Mouse (Mus musculus) hindbrain, embryonic 15.5 days (tissue): Measurements from ENCODE around the gene Rhbdd3. TPM values are rescaled to one million over a fixed set of nuclear protein-coding genes. Genes with fewer than 3 reads are reported as not detected.

ENCODE experiments used
- ATAC-seq: fragments of 200-750 bp; cut with Nextera tagmentation; 2 replicates; pipeline ENCODE4 v1.8.0; 2017; ENCODE audit warnings: low read depth, moderate number of reproducible peaks, moderate TSS enrichment; ENCODE audit not compliant: low FRiP score
- H3K27ac ChIP-seq: fragments of 300-500 bp; sonication (generic); replicated peaks from 2 replicates; pipeline ENCODE4 v1.5.1; 2015; ENCODE audit warnings: mild to moderate bottlenecking, inconsistent platforms
- H3K27me3 ChIP-seq: fragments of 300-500 bp; sonication (generic); 2 replicates; pipeline ENCODE4 v1.6.1; 2015; ENCODE audit warnings: control low read depth, inconsistent platforms
- H3K36me3 ChIP-seq: fragments of 300-500 bp; sonication (generic); 2 replicates; pipeline ENCODE4 v1.6.1; 2015; ENCODE audit warnings: control low read depth, inconsistent platforms
- H3K4me1 ChIP-seq: fragments of 300-500 bp; sonication (generic); replicated peaks from 2 replicates; pipeline ENCODE4 v1.6.1; 2015; ENCODE audit warnings: control low read depth, inconsistent platforms
- H3K4me2 ChIP-seq: fragments of 300-500 bp; sonication (generic); 2 replicates; pipeline ENCODE4 v1.6.1; 2015; ENCODE audit warnings: moderate library complexity, mild to moderate bottlenecking, inconsistent platforms
- H3K4me3 ChIP-seq: fragments of 300-500 bp; sonication (generic); 2 replicates; pipeline ENCODE4 v1.5.1; 2015; ENCODE audit warnings: mild to moderate bottlenecking, inconsistent platforms
- H3K9ac ChIP-seq: fragments of 300-500 bp; sonication (generic); 2 replicates; pipeline ENCODE4 v1.6.1; 2015; ENCODE audit warnings: inconsistent platforms
- H3K9me3 ChIP-seq: fragments of 300-500 bp; sonication (generic); 2 replicates; pipeline ENCODE4 v1.6.1; 2016; ENCODE audit warnings: control low read depth, inconsistent platforms
- WGBS: fragments of 180-500 bp; shearing (Covaris S2); methylation state at CpG from one replicate; pipeline ENCODE4 v1.1.7; 2015; 5-methylcytosine and 5-hydroxymethylcytosine counted together
- polyA plus RNA-seq: library from polyadenylated mRNA; unstranded; fragments of >200 nt; fragmentation: Nextera tagmentation; extraction: Ambion mirVana; gene quantifications from 2 replicates; pipeline ENCODE4 v1.2.1, GENCODE M21; 2015

Rhbdd3 gene
- 44.3 and 44.4 TPM in 2 replicates for polyA plus RNA-seq

GRCm38 (mm10) chr11:5098736-5099542 lies at the start of gene Rhbdd3, which contains the start of gene Ewsr1:
TSS of gene Rhbdd3 (plus strand) at chr11:5098926.
TSS of gene Ewsr1 (minus strand) at chr11:5099266.
- H3K4me1 ChIP-seq = peaks cover 45% of the 10 kb centered on the region
- peak within 1 kb of the TSS; percentile 86 for H3K4me2 ChIP-seq
- peak within 1 kb of the TSS; percentile 95 for H3K4me3 ChIP-seq
- H3K9me3 ChIP-seq = no peaks in the 10 kb centered on the region
- H3K36me3 ChIP-seq = no peaks in the 10 kb centered on the region
- WGBS = 0% methylated on average over 80 of the region's 92 CpGs
- H3K9ac ChIP-seq = peak within 1 kb of the TSS; percentile 75
- peak; percentile 88 for ATAC-seq
- peak within 1 kb of the TSS; percentile 100 for H3K27ac ChIP-seq
- H3K27me3 ChIP-seq = no peaks in the 10 kb centered on the region

- 84% methylated on average over 10 of the region's 10 CpGs for WGBS
- no peak overlapping the region for H3K9ac ChIP-seq
- no peak overlapping the region for H3K27ac ChIP-seq
- H3K4me1 ChIP-seq = 0 out of 2 replicates have a peak, but pooled peaks cover 6% of the 10 kb centered on the region
- no peaks in the 10 kb centered on the region for H3K36me3 ChIP-seq
- peaks cover 11% of the 10 kb centered on the region; the same call in 1 of the 2 replicates for H3K27me3 ChIP-seq
- no peak overlapping the region for H3K4me2 ChIP-seq
- H3K4me3 ChIP-seq = no peak overlapping the region
- H3K9me3 ChIP-seq = no peaks in the 10 kb centered on the region
- ATAC-seq = no peak
These were observed 47.1 kb upstream of the Rhbdd3 start for GRCm38 (mm10) chr11:5051629-5052028.

- Histone ChIP-seq H3K4me1 (0 out of 2 replicates have a peak, but pooled peaks cover 6% of the 10 kb centered on the region), H3K4me2 (no peak overlapping the region), H3K4me3 (no peak overlapping the region), H3K27ac (no peak overlapping the region), H3K9ac (no peak overlapping the region), H3K36me3 (no peaks in the 10 kb centered on the region), H3K27me3 (peaks cover 18% of the 10 kb centered on the region), H3K9me3 (no peaks in the 10 kb centered on the region)
- no peak for ATAC-seq
- WGBS = 80% methylated on average over 10 of the region's 10 CpGs
These were observed 46.4 kb upstream of the Rhbdd3 start for GRCm38 (mm10) chr11:5052200-5052854.

- Histone ChIP-seq H3K9me3 (no peaks in the 10 kb centered on the region), H3K27ac (no peak overlapping the region), H3K36me3 (no peaks in the 10 kb centered on the region), H3K27me3 (peaks cover 26% of the 10 kb centered on the region), H3K9ac (no peak overlapping the region), H3K4me3 (no peak overlapping the region), H3K4me2 (no peak overlapping the region), H3K4me1 (peaks cover 15% of the 10 kb centered on the region)
- no peak for ATAC-seq
- WGBS = 91% methylated on average over 14 of the region's 14 CpGs
These were observed 44.6 kb upstream of the Rhbdd3 start for GRCm38 (mm10) chr11:5054151-5054550.

- Histone ChIP-seq H3K4me3 (no peak overlapping the region), H3K4me2 (no peak overlapping the region), H3K27me3 (peaks cover 34% of the 10 kb centered on the region), H3K36me3 (no peaks in the 10 kb centered on the region), H3K27ac (no peak overlapping the region), H3K9ac (no peak overlapping the region), H3K9me3 (no peaks in the 10 kb centered on the region), H3K4me1 (peaks cover 18% of the 10 kb centered on the region)
- ATAC-seq = no peak
- WGBS = 60% methylated on average over 6 of the region's 6 CpGs
These were observed 43.9 kb upstream of the Rhbdd3 start for GRCm38 (mm10) chr11:5054874-5055273.

- Histone ChIP-seq H3K27ac (no peak overlapping the region), H3K4me1 (peaks cover 26% of the 10 kb centered on the region), H3K9ac (no peak overlapping the region), H3K9me3 (no peaks in the 10 kb centered on the region), H3K4me3 (no peak overlapping the region), H3K36me3 (no peaks in the 10 kb centered on the region; the same call in 1 of the 2 replicates), H3K4me2 (no peak overlapping the region), H3K27me3 (peaks cover 47% of the 10 kb centered on the region)
- 34% methylated on average over 23 of the region's 23 CpGs for WGBS
- no peak for ATAC-seq
These were observed 42.5 kb upstream of the Rhbdd3 start for GRCm38 (mm10) chr11:5055945-5056938.

- no peak overlapping the region for H3K27ac ChIP-seq
- no peak overlapping the region for H3K9ac ChIP-seq
- peaks cover 55% of the 10 kb centered on the region for H3K27me3 ChIP-seq
- H3K9me3 ChIP-seq = no peaks in the 10 kb centered on the region
- H3K4me2 ChIP-seq = no peak overlapping the region
- H3K4me3 ChIP-seq = no peak overlapping the region
- 54% methylated on average over 8 of the region's 8 CpGs for WGBS
- H3K4me1 ChIP-seq = peaks cover 34% of the 10 kb centered on the region
- H3K36me3 ChIP-seq = no peaks in the 10 kb centered on the region; the same call in 1 of the 2 replicates
- ATAC-seq = no peak
These were observed 41.7 kb upstream of the Rhbdd3 start for GRCm38 (mm10) chr11:5057064-5057463.

GRCm38 (mm10) chr11:5057541-5057855 lies 41.2 kb upstream of the Rhbdd3 start:
- H3K9ac ChIP-seq = peak overlapping the region; percentile 41; the same call in 1 of the 2 replicates
- ATAC-seq = no peak
- H3K4me1 ChIP-seq = peaks cover 38% of the 10 kb centered on the region

GRCm38 (mm10) chr11:5057856-5058641 lies 40.7 kb upstream of the Rhbdd3 start, which contains the start of gene Rasl10a:
TSS of gene Rasl10a (plus strand) at chr11:5058128.
- Histone ChIP-seq H3K9ac (peak within 1 kb of the TSS; percentile 41), H3K27ac (no peak within 1 kb of the TSS), H3K4me2 (peak within 1 kb of the TSS; percentile 85), H3K9me3 (no peaks in the 10 kb centered on the region), H3K36me3 (no peaks in the 10 kb centered on the region; the same call in 1 of the 2 replicates), H3K4me1 (peaks cover 44% of the 10 kb centered on the region), H3K4me3 (peak within 1 kb of the TSS; percentile 40), H3K27me3 (peaks cover 64% of the 10 kb centered on the region)
- ATAC-seq = 0 out of 2 replicates have a peak, but pooled peaks have one; percentile 1
- 2% methylated on average over 77 of the region's 77 CpGs for WGBS

More at GRCm38 (mm10) chr11:5057541-5057855, 41.2 kb upstream of the Rhbdd3 start:
- Histone ChIP-seq H3K4me2 (peak overlapping the region; percentile 85), H3K36me3 (no peaks in the 10 kb centered on the region; the same call in 1 of the 2 replicates), H3K27me3 (peaks cover 59% of the 10 kb centered on the region), H3K4me3 (peak overlapping the region; percentile 40), H3K9me3 (no peaks in the 10 kb centered on the region), H3K27ac (no peak overlapping the region)
- 15% methylated on average over 8 of the region's 8 CpGs for WGBS

GRCm38 (mm10) chr11:5058783-5059182 lies 39.9 kb upstream of the Rhbdd3 start:
- Histone ChIP-seq H3K4me3 (no peak overlapping the region), H3K4me1 (peaks cover 51% of the 10 kb centered on the region), H3K9ac (no peak overlapping the region), H3K27me3 (peaks cover 70% of the 10 kb centered on the region), H3K4me2 (no peak overlapping the region), H3K27ac (no peak overlapping the region), H3K9me3 (no peaks in the 10 kb centered on the region), H3K36me3 (no peaks in the 10 kb centered on the region; the same call in 1 of the 2 replicates)
- ATAC-seq = no peak
- WGBS = 34% methylated on average over 9 of the region's 9 CpGs
